Mouse (Mus musculus): Measurements from ENCODE around the gene Nbea.
A peak's percentile ranks its signal among the peaks of the same experiment; 100 is the strongest.

Nbea gene

GRCm38 (mm10) chr3:56183159-56184133, at the start of gene Nbea:
Gene Nbea, minus strand, starts transcription at chr3:56183701.
- DNase-seq = peak; percentile 15 to 33

DNA sequence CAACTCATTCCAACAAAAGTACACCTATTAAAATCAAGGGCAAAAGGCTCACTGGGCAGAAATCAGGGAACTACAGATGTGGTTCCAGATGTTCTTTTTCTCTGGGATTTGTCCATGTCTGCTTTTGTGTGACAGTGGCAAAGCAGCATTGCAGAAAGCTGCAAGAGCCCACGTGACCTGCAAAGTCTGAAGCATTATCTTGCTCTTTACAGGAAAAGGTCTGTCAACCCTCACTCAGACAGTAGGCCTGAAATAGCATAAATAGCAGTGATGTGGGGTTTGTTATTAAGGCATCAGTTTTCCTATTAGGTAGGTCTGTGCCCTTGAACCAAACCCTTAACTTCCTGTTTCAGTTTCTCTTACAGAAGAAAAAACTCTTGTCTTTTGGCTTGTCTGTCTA, 45.8 kb upstream of the Nbea start:
- DNase-seq = no peak

DNA sequence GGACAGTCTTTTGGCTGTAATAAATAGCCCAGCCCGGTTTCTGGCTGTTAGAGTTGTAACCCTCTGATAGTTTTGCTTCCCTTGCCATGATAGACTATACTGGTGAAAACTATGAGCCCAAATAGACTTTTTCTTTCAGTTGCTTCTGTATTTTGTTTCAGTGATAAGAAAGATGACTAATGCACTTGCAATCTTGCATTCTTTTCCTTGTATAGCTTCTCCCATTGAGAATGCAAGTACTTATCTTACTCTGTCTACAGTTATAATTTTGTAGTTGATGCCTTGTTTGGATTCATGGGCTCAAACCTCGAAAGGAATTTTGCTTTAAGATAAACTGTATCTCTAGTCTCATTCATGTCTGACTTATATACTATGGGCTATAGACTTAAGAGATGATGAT, 32.5 kb upstream of the Nbea start:
- no peak for DNase-seq

DNA sequence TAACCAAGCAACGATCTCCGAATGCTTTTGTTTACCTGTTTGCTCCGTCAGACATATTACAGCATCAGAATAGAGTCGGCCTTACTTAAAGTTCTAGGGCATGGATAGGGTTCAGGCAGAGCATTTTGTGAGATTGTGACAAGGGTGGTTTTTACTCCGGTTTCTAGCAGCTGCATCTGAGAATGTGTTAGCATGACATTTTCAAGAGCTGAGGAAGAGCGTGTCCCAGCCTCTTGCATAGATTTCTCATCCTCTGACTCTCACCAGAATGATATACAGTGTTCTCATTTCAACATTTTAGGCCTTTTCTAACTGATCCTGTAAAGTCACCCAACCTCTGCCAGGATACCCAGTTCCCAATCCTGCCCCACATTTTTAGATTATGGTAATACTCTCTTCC, 20.5 kb upstream of the Nbea start:
- no peak for DNase-seq

GRCm38 (mm10) chr3:56188238-56188637, 4.7 kb upstream of the Nbea start:
- no peak for DNase-seq

GRCm38 (mm10) chr3:56187131-56187779, 3.8 kb upstream of the Nbea start:
- no peak for DNase-seq

DNA sequence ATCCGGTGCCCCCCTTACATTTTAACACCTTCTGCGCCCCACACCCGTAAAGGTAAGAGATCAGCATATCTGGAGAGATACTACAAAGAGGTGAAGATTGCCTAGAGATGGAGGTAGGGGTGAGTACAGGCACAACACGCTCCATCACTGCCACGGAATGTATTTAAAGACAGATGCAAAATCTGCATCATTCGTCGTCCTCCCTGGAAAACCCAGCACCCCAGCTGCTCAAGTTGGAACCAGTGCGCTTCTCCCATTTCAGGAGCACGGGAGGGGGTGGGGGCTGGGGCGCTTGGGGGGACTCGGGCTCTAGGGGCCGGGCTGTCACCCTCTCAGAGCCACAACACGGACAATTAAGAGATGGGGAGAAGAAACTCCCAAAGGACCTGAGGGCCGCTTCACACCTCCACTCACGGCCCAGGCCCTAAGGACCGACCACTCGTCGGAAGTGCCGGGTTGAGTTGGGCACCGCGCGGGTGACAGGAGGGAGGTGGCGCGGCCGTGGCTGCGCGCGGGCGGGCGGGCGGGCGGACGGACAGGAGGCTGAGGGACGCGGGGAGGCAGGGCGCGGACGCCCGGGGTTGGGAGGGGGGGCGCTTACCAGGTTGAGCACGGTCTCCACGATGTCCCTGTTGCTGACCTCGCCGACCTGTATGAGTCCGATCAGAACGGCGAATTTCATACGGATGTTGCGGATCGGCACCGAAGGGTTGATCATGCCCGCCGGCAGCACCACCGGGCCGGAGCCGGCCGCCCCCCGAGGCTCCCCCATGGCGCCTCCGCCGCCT, 936 bp downstream of the Nbea start:
- DNase-seq = no peak

DNA sequence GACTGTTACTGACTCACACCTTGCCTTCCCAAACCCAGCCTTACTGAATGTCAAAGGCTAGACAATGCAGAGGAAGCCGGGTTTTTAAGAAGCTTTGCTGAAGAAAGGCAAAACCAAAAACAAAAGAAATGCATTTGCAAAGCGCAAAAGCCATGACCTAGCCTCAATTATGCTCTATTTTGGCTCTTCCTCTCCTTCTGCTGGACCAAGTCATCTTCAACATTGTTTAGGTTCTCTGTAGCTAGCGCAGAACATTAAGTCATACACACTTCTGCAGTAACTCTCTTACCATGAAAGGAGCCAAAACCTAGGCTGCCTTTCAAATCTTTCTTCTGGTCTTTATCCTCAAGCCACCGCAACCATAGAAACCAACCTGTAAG, 1.5 kb downstream of the Nbea start:
- DNase-seq = no peak

- no peak for DNase-seq
Observed at GRCm38 (mm10) chr3:56181025-56181424, 2.5 kb downstream of the Nbea start.

DNA sequence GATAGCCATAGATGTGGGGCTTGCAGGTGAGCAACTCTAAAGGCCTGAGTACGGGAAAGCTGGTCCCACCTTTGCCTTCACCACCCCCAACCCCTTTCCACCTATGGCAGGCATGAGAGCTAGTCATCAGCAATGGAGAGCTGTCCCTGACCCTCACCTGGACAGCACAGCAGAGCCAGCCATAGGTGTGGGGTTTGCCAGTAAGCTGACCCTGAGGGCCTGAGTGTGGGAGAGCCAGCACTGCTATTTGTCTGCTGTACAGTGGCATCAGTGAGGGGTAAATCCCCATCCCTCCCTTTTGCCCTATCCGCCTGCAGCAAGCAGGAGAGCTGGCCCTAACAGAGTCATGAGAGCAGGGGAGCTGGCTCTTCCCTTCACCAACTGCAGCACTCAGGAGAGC, 25.6 kb downstream of the Nbea start:
- DNase-seq = no peak

GRCm38 (mm10) chr3:56126674-56127073, 56.8 kb downstream of the Nbea start:
- no peak for DNase-seq

GRCm38 (mm10) chr3:56116647-56117046, 66.9 kb downstream of the Nbea start:
- DNase-seq = no peak

- DNase-seq = no peak
Observed at GRCm38 (mm10) chr3:56108101-56108500, 75.4 kb downstream of the Nbea start.

- DNase-seq = no peak
Observed at GRCm38 (mm10) chr3:56097105-56097504, 86.4 kb downstream of the Nbea start.

GRCm38 (mm10) chr3:56079015-56079612, 104.4 kb downstream of the Nbea start:
- DNase-seq = no peak

- no peak for DNase-seq
Observed at GRCm38 (mm10) chr3:56067849-56068248, 115.7 kb downstream of the Nbea start.

GRCm38 (mm10) chr3:56066360-56067040, 117.0 kb downstream of the Nbea start:
- DNase-seq = no peak

DNA sequence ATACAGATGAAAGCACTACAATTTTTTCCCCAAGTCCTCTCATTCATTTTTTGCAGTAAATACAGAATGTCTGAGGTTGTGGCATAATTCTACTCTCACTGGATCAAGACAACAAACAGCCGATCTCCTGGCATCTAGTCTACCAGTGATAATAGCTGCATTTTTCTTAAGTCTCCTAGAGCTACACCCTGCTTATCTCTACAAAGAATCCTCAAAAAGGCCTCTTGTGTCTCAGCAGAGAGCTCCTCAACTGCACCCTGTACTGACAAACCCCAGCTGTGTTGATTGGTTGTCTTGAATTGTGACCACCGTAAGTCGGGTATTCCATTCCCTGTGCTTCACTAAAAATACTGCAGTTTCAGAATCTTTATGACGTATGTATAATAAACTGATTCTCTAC, 118.3 kb downstream of the Nbea start:
- no peak for DNase-seq

DNA sequence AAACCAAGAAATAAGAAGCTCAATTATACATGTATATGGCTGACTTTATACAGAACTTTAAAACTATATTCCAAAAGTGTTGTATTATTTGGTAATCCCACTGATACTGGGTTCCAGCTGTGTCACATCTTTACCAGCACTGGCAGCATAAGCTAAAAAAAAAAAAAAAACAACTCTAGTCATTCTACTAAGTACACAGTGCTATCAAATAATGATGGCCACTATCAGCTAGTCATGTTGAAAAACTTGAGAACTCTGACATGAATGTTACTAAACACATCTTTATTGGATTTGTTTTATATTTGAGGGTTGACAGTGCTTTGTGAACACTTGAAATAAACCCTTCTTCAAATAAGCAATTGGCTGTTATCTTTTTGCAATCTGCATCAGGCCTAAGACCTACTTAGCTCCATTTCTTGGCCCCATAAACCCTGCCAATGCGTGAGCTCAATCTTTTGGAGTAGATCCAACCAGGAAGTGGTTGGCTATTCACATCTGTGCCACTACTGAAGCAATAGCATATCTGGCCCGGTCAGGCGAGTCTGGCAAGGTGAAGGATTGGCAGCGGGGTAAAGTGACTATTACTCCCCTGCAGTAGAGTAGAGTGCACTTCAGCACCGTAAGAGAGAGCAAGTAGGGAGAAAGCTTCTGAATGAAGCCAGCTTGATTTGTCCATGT, 137.7 kb downstream of the Nbea start:
- no peak for DNase-seq

DNA sequence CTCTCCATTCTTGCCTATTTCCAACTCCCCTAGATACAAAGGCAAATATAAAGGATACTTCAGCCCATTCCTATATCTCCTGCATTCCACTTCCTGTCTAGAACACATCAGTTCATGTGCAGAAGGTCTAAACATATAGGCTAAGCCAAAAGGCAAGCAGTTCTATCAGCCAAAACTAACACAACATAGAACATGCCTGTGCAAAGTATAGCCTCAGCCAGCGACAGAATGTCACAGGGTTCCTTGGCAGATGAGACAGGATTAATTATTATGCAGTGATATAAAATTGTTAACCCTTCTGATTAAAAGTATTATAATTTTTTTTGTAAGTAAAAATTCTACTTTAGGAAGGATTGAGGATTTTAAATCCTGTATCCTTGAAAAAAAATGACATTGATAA, 140.4 kb downstream of the Nbea start:
- DNase-seq = no peak

GRCm38 (mm10) chr3:56039494-56039893, 144.0 kb downstream of the Nbea start:
- no peak for DNase-seq

- no peak for DNase-seq
Observed at GRCm38 (mm10) chr3:56034596-56034995, 148.9 kb downstream of the Nbea start.
